Mouse (Mus musculus): ENCODE results near the gene Olfr744. TPM values are rescaled to one million over a fixed set of nuclear protein-coding genes. Genes with fewer than 3 reads are reported as not detected.
"Not testable (repeated sequence)": the region's sequence is repeated elsewhere in the genome, so short reads cannot be mapped to it uniquely, and the experiment has no call there.

Gene Olfr744
- not detected for total RNA-seq (2021)
- long read RNA-seq, experiment 1, result 0 reads
- long read RNA-seq, experiment 2, result 0 reads

DNA sequence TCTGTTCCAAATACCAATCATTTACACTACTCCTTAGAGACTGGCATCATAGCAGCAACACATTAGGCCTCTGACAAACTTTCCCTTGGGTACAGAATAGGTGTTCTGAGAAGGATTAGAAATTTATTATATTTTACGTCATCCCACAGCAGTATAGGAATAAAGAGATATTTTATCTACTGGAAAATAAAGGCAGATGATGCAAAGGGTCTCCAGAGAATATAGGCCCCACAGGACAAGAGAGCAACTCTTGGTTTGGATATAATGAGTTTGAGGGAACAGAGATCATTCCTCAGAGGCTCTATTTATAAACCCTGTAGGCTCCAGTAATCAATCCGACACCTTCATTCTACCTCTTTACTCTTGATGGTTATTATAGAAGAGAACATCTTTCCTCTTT lies at the start of gene Olfr744:
Gene Olfr744 (plus strand): TSS at position 301 of the 400 bp plus-strand sequence.
- no peak for DNase-seq

- not testable (repeated sequence) for DNase-seq
These were observed 41.6 kb upstream of the Olfr744 start for GRCm38 (mm10) chr14:50573056-50573455.

- no peak for DNase-seq
These were observed 24.4 kb downstream of the Olfr744 start, which contains the start of gene Olfr745 for GRCm38 (mm10) chr14:50639088-50639487. Gene Olfr745, plus strand, starts transcription at chr14:50639388.

DNA sequence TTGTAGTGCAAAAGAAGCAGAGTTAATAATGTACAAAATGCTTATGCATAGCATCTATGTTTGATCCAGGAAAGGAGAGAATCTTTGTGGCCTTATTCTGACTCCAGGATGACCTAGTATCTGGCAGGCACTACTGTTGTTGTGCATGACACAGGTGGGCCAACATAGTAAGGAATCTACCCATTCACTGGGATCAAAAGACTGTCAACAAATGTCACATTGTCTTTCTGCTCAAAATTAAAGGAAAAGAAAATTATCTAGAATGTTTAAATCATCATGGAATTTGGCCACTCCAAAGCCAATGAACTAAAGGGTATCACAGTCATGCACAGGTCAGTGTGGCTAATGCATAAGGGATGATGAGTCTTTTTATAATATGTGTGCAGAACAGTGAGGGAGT lies 32.1 kb downstream of the Olfr744 start, which contains the start of gene Olfr746:
Gene Olfr746 (plus strand): TSS at position 301 of the 400 bp plus-strand sequence.
- no peak for DNase-seq

Other genes starting within 250 kb of the Olfr744 start
- not detected for gene Olfr736, start 233.7 kb upstream of the Olfr744 start, total RNA-seq (2021)
- not detected for gene Olfr738, start 207.3 kb upstream of the Olfr744 start, total RNA-seq (2021)
- gene Olfr739, start 196.3 kb upstream of the Olfr744 start, total RNA-seq (2021), result not detected
- gene Olfr740, start 169.3 kb upstream of the Olfr744 start, total RNA-seq (2021), result not detected
- gene Olfr741, start 142.1 kb upstream of the Olfr744 start, total RNA-seq (2021), result not detected
- not detected for gene Olfr742, start 111.3 kb upstream of the Olfr744 start, total RNA-seq (2021)
- not detected for gene Olfr743, start 93.0 kb upstream of the Olfr744 start, total RNA-seq (2021)
- gene Olfr745, start 24.5 kb downstream of the Olfr744 start, total RNA-seq (2021), result not detected
- not detected for gene Olfr746, start 32.2 kb downstream of the Olfr744 start, total RNA-seq (2021)
- not detected for gene Olfr747, start 78.3 kb downstream of the Olfr744 start, total RNA-seq (2021)
- gene Olfr748, start 92.5 kb downstream of the Olfr744 start, total RNA-seq (2021), result not detected
- not detected for gene Olfr749, start 130.2 kb downstream of the Olfr744 start, total RNA-seq (2021)
- 10 to 100 TPM; 36.4 to 47.9 TPM for gene Ttc5, start 170.6 kb downstream of the Olfr744 start, total RNA-seq (2021)
- gene Ccnb1ip1, start 192.9 kb downstream of the Olfr744 start, total RNA-seq (2021), result under 1 TPM; 0.24 to 0.78 TPM
- 10 to 100 TPM; 28.7 to 31.1 TPM for gene Parp2, start 193.0 kb downstream of the Olfr744 start, total RNA-seq (2021)